Mouse (Mus musculus): ENCODE measurements around the gene Gstcd. TPM values are rescaled to one million over a fixed set of nuclear protein-coding genes. Genes with fewer than 3 reads are reported as not detected.

The Gstcd gene
- 14.7 to 20.4 TPM (median 18.8 TPM) in 4 replicates for total RNA-seq (2023; ENCODE audit: inconsistent age)

DNA sequence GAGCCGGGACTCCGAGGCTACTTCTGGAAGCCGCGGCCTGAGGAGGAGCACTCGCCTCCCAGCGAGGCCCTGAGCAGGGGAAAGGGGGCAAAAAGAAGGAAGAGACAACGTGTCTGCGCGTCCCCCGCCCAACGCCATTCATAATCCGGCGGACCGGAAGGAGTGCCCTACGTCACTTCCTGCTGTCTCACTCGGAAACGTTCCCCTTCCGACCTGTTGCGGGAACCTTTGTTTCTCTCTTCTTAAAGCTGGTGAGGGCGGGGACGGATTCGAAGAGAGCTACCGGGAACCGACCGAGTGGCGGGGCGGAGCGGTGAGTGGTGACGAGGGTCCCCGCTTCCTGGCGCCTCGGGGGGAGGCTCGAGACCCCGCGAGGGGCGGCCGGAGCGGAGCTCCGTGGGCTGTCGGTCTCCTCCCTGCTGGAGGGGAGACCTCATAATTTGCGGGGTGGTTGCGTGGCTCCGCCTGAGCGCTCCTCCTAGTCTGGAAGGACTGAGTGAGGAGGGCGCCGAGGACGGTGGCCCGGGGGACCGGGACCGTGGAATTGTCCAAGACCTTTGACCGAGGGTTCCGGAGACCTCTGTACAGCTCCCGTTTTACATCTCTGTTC lies at the start of gene Gstcd, which contains the start of gene Ints12:
Gstcd (minus strand) TSS at position 370 of the 610 bp plus-strand sequence.
Ints12 (plus strand) TSS at position 177 of the 610 bp plus-strand sequence.

GRCm38 (mm10) chr3:132949791-132950528 lies 141.9 kb downstream of the Gstcd start, which contains the start of gene Npnt:
Npnt (minus strand) TSS chr3:132950291.

Other genes with a start within 250 kb of the Gstcd start
- gene Npnt, start 141.7 kb downstream of the Gstcd start, total RNA-seq (2023; ENCODE audit: inconsistent age), result 0.12 TPM in 1 of 4 replicates, not detected in the others
- 15.0 to 19.9 TPM (median 18.6 TPM) in 4 replicates for gene Ints12, start 193 bp downstream of the Gstcd start, total RNA-seq (2023; ENCODE audit: inconsistent age)
- not detected in 4 replicates for gene Arhgef38, start 142.9 kb upstream of the Gstcd start, total RNA-seq (2023; ENCODE audit: inconsistent age)
- gene Ppa2, start 218.1 kb upstream of the Gstcd start, total RNA-seq (2023; ENCODE audit: inconsistent age), result 19.5 to 24.5 TPM (median 21.7 TPM) in 4 replicates